Mouse (Mus musculus) midbrain, embryonic 13.5 days (tissue): Measurements from ENCODE around the gene Sirt2. TPM values are rescaled to one million over a fixed set of nuclear protein-coding genes. Genes with fewer than 3 reads are reported as not detected.

ENCODE experiments used
- ATAC-seq: fragments of 200-750 bp; cut with Nextera tagmentation; 2 replicates; pipeline ENCODE4 v1.8.0; 2017; ENCODE audit warnings: mild to moderate bottlenecking, moderate TSS enrichment, moderate library complexity
- H3K27ac ChIP-seq: fragments of 300-500 bp; sonication (generic); 2 replicates; pipeline ENCODE4 v1.5.1; 2015; ENCODE audit warnings: inconsistent platforms, mild to moderate bottlenecking, moderate library complexity
- H3K27me3 ChIP-seq: fragments of 300-500 bp; sonication (generic); 2 replicates; pipeline ENCODE4 v1.6.1; 2015; ENCODE audit warnings: mild to moderate bottlenecking, inconsistent platforms
- H3K36me3 ChIP-seq: fragments of 300-500 bp; sonication (generic); 2 replicates; pipeline ENCODE4 v1.6.1; 2015; ENCODE audit warnings: mild to moderate bottlenecking, inconsistent platforms
- H3K4me1 ChIP-seq: fragments of 300-500 bp; sonication (generic); replicated peaks from 2 replicates; pipeline ENCODE4 v1.6.1; 2015; ENCODE audit warnings: inconsistent platforms
- H3K4me2 ChIP-seq: fragments of 300-500 bp; sonication (generic); replicated peaks from 2 replicates; pipeline ENCODE4 v1.6.1; 2015; ENCODE audit warnings: moderate library complexity, mild to moderate bottlenecking, inconsistent platforms
- H3K4me3 ChIP-seq: fragments of 300-500 bp; sonication (generic); replicated peaks from 2 replicates; pipeline ENCODE4 v1.5.1; 2015; ENCODE audit warnings: mild to moderate bottlenecking, inconsistent platforms
- H3K9ac ChIP-seq: fragments of 300-500 bp; sonication (generic); replicated peaks from 2 replicates; pipeline ENCODE4 v1.6.1; 2015; ENCODE audit warnings: mild to moderate bottlenecking, inconsistent platforms
- H3K9me3 ChIP-seq: fragments of 300-500 bp; sonication (generic); 2 replicates; pipeline ENCODE4 v1.6.1; 2016; ENCODE audit warnings: mild to moderate bottlenecking, inconsistent platforms
- WGBS: fragments of 180-500 bp; shearing (Covaris S2); methylation state at CpG from one replicate; pipeline ENCODE4 v1.1.7; 2015; 5-methylcytosine and 5-hydroxymethylcytosine counted together
- polyA plus RNA-seq: library from polyadenylated mRNA; unstranded; fragments of >200 nt; fragmentation: Nextera tagmentation; extraction: Ambion mirVana; gene quantifications from 2 replicates; pipeline ENCODE4 v1.2.1, GENCODE M21; 2015

The Sirt2 gene
- polyA plus RNA-seq, 1 experiment from 2014 or later = 108 TPM

DNA sequence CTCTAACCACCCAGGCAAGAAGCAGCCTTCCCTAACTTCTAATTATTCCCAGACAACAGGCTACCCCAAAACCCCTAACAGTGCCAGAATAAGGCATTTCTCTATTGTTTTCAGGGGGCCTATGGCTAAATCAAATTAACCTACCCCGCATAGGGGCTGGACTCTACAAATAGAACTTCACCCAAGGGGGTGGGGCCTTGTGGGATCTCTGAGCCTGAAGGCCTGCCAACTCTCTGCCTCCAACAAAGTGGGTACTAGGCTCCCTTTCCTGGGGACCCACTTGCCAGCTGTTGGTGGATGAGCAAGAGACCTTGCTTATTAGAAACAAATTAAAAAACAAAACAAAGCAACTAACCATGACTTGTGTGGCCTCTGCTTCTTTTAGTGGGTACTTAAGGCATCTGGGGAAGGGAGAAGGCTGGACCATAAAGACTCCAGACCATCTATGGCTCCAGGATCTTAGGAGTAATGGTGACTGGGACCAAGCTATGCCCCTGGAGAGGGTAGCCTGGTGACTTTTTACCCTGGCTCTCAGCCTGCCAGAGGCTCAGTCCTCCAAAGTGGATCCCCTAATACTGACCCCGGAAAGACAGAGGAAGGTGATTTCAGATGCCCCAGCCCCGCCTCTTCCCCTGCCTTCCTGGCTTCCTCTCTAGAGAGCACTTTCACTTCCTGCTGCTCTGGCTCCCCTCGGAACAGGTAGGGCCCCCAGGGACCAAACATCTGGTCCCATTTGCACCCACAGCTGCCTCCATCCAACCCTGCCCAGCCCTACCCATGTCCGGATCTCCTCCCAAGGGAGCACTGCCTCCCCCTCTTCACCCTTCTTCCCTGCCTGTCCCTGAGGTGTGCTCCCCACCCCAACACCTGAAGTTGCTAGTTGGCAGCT is 22.0 kb downstream of the Sirt2 start, which contains the start of gene Rinl:
Gene Rinl (plus strand): TSS at position 663 of the 889 bp plus-strand sequence.
- no peaks in the 10 kb centered on the region for H3K27me3 ChIP-seq
- WGBS = 88% methylated on average over 5 of the region's 5 CpGs
- H3K27ac ChIP-seq = no peak within 1 kb of the TSS
- ATAC-seq = no peak
- 0 out of 2 replicates have a peak within 1 kb of the TSS, but pooled peaks have one; percentile 6 for H3K9ac ChIP-seq
- H3K4me3 ChIP-seq = no peak within 1 kb of the TSS
- H3K4me2 ChIP-seq = no peak within 1 kb of the TSS
- no peaks in the 10 kb centered on the region for H3K4me1 ChIP-seq
- peaks cover 43% of the 10 kb centered on the region for H3K36me3 ChIP-seq
- no peaks in the 10 kb centered on the region for H3K9me3 ChIP-seq

DNA sequence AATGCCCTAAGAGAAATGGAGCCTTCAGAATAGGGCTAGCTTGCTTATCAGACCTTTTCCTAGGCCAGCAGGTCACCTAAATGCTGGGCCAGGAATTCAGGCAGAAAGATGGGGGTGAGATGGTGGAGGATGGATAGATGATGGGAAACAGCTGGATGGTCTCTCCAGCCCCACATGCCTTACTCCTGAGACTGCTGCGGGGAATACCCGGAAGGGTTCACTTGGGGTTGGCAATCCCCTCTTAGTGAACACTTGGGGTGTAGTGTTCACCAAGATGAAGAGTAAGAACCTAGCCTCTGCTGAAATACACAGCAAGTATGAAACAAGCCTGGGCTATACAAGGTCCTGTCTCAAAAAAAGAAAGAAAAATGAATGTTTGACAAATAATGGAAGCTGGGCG is 22.7 kb downstream of the Sirt2 start:
- no peaks in the 10 kb centered on the region for H3K27me3 ChIP-seq
- WGBS = 93% methylated on average over 3 of the region's 3 CpGs
- ATAC-seq = no peak
- peaks cover 39% of the 10 kb centered on the region for H3K36me3 ChIP-seq
- H3K27ac ChIP-seq = no peak overlapping the region
- no peak overlapping the region for H3K9ac ChIP-seq
- no peak overlapping the region for H3K4me3 ChIP-seq
- H3K4me1 ChIP-seq = no peaks in the 10 kb centered on the region
- no peaks in the 10 kb centered on the region for H3K9me3 ChIP-seq
- no peak overlapping the region for H3K4me2 ChIP-seq

DNA sequence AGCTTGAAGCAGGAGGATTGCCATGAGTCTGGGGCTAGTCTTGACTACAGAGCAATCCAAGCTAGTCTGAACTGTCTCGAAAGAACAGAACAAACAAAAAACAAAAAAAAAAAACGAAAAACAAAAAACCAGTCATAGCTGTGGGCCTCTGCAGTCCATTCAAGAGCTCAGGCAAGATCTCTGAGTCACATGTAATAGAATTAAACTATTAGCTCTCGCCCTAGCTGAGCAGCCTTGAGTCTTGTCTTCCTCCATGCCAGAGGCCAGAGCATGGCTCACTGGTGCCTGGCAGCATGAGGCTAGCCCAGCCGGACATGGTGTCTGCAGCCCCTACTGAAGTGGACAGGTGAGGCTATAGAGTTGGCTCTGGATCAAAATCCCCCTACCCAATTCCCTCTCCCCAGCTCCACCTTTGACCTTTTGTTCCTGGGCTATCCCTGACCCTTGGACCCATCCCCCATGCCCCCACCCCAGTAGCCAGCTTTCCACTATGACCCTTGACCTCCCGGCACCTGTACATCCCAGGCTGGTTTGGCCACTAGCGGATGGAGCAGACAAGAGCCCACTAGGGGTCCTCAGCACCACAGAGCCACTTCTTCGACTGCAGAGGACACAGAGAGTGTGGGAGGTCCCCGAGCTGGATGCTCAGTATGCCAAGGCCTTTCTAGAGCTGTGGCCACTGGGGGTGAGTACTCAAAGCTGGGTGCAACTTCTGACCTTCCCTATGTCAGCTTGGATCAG is 23.7 kb downstream of the Sirt2 start:
- Histone ChIP-seq H3K36me3 (peaks cover 34% of the 10 kb centered on the region), H3K4me2 (no peak overlapping the region), H3K9me3 (no peaks in the 10 kb centered on the region), H3K4me1 (no peaks in the 10 kb centered on the region), H3K4me3 (no peak overlapping the region), H3K9ac (no peak overlapping the region), H3K27me3 (no peaks in the 10 kb centered on the region), H3K27ac (no peak overlapping the region)
- 0 out of 2 replicates have a peak, but pooled peaks have one; percentile 30 for ATAC-seq
- 48% methylated on average over 8 of the region's 8 CpGs for WGBS

DNA sequence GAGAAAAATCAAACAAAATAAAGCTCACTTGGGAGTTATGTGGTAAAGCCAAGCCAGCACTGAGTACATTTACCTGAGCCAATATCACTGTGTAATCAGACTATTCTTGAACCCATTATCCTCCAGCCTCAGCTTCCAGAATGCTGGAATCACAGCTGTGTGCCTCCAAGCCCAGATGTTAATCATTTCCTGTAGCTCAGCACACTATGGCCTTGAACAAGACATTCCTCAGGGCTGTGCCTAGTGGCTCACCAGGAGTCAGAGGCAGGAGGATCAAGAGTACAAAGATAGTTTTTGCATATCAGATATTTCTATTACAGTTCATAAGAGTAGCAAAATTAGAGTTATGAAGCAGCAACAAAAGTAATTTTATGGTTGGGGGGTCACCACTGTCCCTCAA is 25.2 kb downstream of the Sirt2 start:
- H3K9me3 ChIP-seq = no peaks in the 10 kb centered on the region
- peaks cover 19% of the 10 kb centered on the region for H3K36me3 ChIP-seq
- H3K9ac ChIP-seq = no peak overlapping the region
- no peak overlapping the region for H3K4me2 ChIP-seq
- ATAC-seq = no peak
- no peak overlapping the region for H3K27ac ChIP-seq
- H3K27me3 ChIP-seq = 0 out of 2 replicates have a peak, but pooled peaks cover 8% of the 10 kb centered on the region
- H3K4me3 ChIP-seq = no peak overlapping the region
- H3K4me1 ChIP-seq = peaks cover 4% of the 10 kb centered on the region; the same call in 1 of the 2 replicates

DNA sequence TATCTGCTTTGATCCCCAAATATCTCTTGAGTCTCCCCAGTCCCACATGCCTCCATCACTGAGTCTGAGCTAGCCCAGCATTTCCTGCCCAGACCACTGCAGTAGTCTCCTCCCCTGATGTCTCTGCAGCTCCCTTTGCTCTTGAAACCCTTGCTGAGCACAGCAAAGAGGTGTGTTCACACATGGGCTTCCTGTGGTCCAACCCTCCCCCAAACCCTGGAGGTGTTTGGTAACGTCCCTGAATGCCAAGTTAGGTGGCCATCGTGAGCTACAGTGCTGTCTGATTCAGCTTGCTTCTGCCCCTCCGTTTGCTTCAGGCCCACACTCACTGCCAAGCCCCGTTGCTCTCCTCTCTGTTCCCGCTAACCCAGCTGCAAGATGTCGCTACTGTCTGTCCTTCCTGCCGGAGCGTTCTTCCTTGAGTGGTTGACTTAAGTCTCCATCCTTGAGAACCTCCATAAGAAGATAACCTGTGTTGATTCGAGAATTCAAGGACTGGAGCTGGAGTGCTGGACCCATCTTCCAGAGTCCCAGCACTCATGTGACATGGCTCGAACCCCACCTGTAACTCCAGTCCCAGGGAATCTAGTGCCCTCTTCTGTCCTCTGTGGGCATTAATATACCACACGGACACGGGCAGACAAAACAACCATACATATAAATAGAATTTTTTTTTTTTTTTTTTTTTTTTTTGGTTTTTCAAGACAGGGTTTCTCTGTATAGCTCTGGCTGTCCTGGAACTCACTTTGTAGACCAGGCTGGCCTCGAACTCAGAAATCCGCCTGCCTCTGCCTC is 26.1 kb downstream of the Sirt2 start:
- no peaks in the 10 kb centered on the region for H3K9me3 ChIP-seq
- H3K9ac ChIP-seq = no peak overlapping the region
- H3K27me3 ChIP-seq = 0 out of 2 replicates have a peak, but pooled peaks cover 8% of the 10 kb centered on the region
- no peak overlapping the region for H3K4me3 ChIP-seq
- no peak for ATAC-seq
- no peak overlapping the region for H3K27ac ChIP-seq
- no peak overlapping the region for H3K4me2 ChIP-seq
- WGBS = 88% methylated on average over 14 of the region's 14 CpGs
- H3K4me1 ChIP-seq = peaks cover 7% of the 10 kb centered on the region
- peaks cover 13% of the 10 kb centered on the region for H3K36me3 ChIP-seq

GRCm38 (mm10) chr7:28793834-28794233 is 27.3 kb downstream of the Sirt2 start:
- Histone ChIP-seq H3K27me3 (0 out of 2 replicates have a peak, but pooled peaks cover 8% of the 10 kb centered on the region), H3K9ac (no peak overlapping the region), H3K4me3 (no peak overlapping the region), H3K4me2 (no peak overlapping the region), H3K4me1 (peaks cover 7% of the 10 kb centered on the region), H3K36me3 (0 out of 2 replicates have a peak, but pooled peaks cover under 1% of the 10 kb centered on the region), H3K27ac (no peak overlapping the region), H3K9me3 (no peaks in the 10 kb centered on the region)
- 38% methylated on average over 2 of the region's 2 CpGs for WGBS
- no peak for ATAC-seq

GRCm38 (mm10) chr7:28794496-28794895 is 28.0 kb downstream of the Sirt2 start:
- Histone ChIP-seq H3K4me2 (no peak overlapping the region), H3K27me3 (0 out of 2 replicates have a peak, but pooled peaks cover 8% of the 10 kb centered on the region), H3K9ac (no peak overlapping the region), H3K27ac (no peak overlapping the region), H3K4me3 (no peak overlapping the region), H3K36me3 (no peaks in the 10 kb centered on the region), H3K9me3 (no peaks in the 10 kb centered on the region), H3K4me1 (peaks cover 7% of the 10 kb centered on the region)
- 83% methylated on average over 2 of the region's 3 CpGs for WGBS
- no peak for ATAC-seq

GRCm38 (mm10) chr7:28795832-28796231 is 29.3 kb downstream of the Sirt2 start:
- 86% methylated on average over 15 of the region's 15 CpGs for WGBS
- Histone ChIP-seq H3K27me3 (0 out of 2 replicates have a peak, but pooled peaks cover 8% of the 10 kb centered on the region), H3K4me1 (peaks cover 7% of the 10 kb centered on the region), H3K36me3 (no peaks in the 10 kb centered on the region), H3K9me3 (no peaks in the 10 kb centered on the region), H3K4me3 (no peak overlapping the region; the same call in 1 of the 2 replicates), H3K9ac (no peak overlapping the region), H3K27ac (no peak overlapping the region), H3K4me2 (peak overlapping the region; percentile 15; the same call in 1 of the 2 replicates)
- no peak for ATAC-seq

- Histone ChIP-seq H3K4me3 (peak overlapping the region; percentile 14), H3K27ac (no peak overlapping the region), H3K9ac (0 out of 2 replicates have a peak overlapping the region, but pooled peaks have one; percentile 36), H3K27me3 (0 out of 2 replicates have a peak, but pooled peaks cover 8% of the 10 kb centered on the region), H3K36me3 (no peaks in the 10 kb centered on the region), H3K4me1 (peaks cover 7% of the 10 kb centered on the region), H3K9me3 (no peaks in the 10 kb centered on the region), H3K4me2 (peak overlapping the region; percentile 48)
- ATAC-seq = peak; percentile 80
- 14% methylated on average over 32 of the region's 32 CpGs for WGBS
Measured at GRCm38 (mm10) chr7:28796562-28796975, 30.0 kb downstream of the Sirt2 start.

GRCm38 (mm10) chr7:28799994-28800393 is 33.5 kb downstream of the Sirt2 start:
- no peak overlapping the region for H3K9ac ChIP-seq
- H3K27me3 ChIP-seq = 0 out of 2 replicates have a peak, but pooled peaks cover 8% of the 10 kb centered on the region
- no peak overlapping the region for H3K4me2 ChIP-seq
- peaks cover 18% of the 10 kb centered on the region for H3K4me1 ChIP-seq
- no peak overlapping the region for H3K4me3 ChIP-seq
- 95% methylated on average over 9 of the region's 9 CpGs for WGBS
- no peaks in the 10 kb centered on the region for H3K9me3 ChIP-seq
- ATAC-seq = no peak
- no peaks in the 10 kb centered on the region for H3K36me3 ChIP-seq
- H3K27ac ChIP-seq = no peak overlapping the region

DNA sequence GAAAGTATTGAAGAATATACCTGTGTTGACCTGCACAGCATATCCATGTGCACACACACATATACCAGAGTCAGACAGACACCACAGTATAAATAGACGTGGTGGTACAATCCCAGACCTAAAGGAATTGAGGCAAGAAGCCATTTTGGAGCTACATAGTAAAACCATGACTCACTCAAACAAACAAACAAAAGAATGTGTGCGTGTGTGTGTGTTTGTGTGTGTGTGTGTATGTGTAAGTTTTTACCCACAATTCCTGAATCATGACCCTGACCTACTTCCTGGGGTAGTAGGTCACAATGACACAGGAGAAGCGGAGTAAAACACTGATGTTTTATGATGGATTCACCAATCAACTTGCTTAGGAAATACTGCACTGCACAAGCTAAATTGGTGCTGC is 34.9 kb downstream of the Sirt2 start:
- Histone ChIP-seq H3K36me3 (no peaks in the 10 kb centered on the region), H3K27ac (no peak overlapping the region), H3K9ac (no peak overlapping the region), H3K4me3 (no peak overlapping the region), H3K4me1 (peaks cover 17% of the 10 kb centered on the region), H3K4me2 (no peak overlapping the region), H3K27me3 (no peaks in the 10 kb centered on the region), H3K9me3 (no peaks in the 10 kb centered on the region)
- 85% methylated on average over 3 of the region's 3 CpGs for WGBS
- no peak for ATAC-seq
